ENCODE assay signal across 9 mouse cellular contexts in the genomic region with DNA sequence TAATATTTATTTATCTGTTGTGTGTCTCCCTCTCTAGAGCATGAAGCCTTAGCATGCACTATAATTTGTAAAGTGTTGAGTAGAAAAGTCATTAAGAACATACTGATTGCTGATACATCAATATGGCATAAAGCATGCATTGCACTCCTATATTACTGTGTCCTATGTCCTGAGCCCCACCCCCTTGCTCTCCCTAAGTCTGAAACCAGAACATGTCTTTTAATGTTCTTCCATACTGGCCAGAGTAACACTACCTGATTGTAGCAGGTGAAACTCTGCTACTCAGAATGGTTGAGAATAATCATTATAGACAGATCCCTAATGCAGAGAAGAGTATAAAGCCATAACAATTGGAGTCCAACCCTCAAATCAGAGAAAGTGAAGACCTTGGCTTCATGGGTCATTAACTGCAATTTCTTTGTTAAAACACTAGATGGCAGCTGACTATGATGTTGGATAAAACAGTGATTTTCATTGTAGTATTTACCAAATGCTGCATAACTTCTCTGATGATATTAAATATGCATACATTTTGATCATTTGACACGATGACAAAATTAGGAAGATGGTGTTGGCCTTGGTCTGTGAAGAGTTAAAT. TPM values are rescaled to one million over a fixed set of nuclear protein-coding genes. Genes with fewer than 3 reads are reported as not detected.
DNase-seq lines count a peak whose midpoint lies in the region; TF ChIP-seq lines count a peak whose summit lies in the region.
"Had no signal": no experiment of that assay in that cellular context is flagged by ENCODE, and none has a peak within 500 bp of the region (broad histone marks: within the 10 kb centered on the region; RNA-seq: fewer than 3 reads in every experiment).

No protein-coding gene starts in this region.

- intact Hi-C loops in left cerebral cortex, postnatal 4 days (cut with DNase I) = loop anchor here (5.0 to 10.0 kb wide), 2 partner anchors 341 to 933 kb away; no protein-coding TSS in a partner anchor

- WGBS in kidney, adult 2 months = 4% methylated on average over 1 of the region's 1 CpGs

- no peak overlapping the region for H3K4me3 ChIP-seq in kidney, adult 2 months (ENCODE audit: insufficient read depth, low read depth, low read length)

- TF ChIP-seq POLR2A in kidney, adult 2 months (IDR thresholded peaks at IDR 0.05; ENCODE audit: low read depth, low read length) = no peak

- peak; percentile 6 for DNase-seq in kidney, adult 2 months
- no peak for DNase-seq in kidney, postnatal 4 days
- DNase-seq in CD4-positive, CD25-positive, alpha-beta regulatory T cell, adult 2 months (ENCODE audit: low read depth, low spot score) = peak; percentile 41
- DNase-seq in T-cell, adult 2 months (ENCODE audit: low spot score) = peak; percentile 3
- DNase-seq in mesoderm, embryonic 11.5 days (ENCODE audit: low read depth, low spot score) = peak; percentile 1
- no peak for DNase-seq in ovary, postnatal 10 days (ENCODE audit: low spot score)
- DNase-seq in left cerebral cortex, postnatal 4 days = no peak
- no peak for DNase-seq in lung, adult 18-20 months
- DNase-seq: thymus, postnatal 14 days had no signal

- H3K27ac ChIP-seq in kidney, adult 2 months (ENCODE audit: insufficient read depth, low read depth, low read length) = no peak overlapping the region

- no peaks in the 10 kb centered on the region for H3K4me1 ChIP-seq in kidney, adult 2 months (ENCODE audit: control insufficient read depth, insufficient read depth, low read length)

- no peaks in the 10 kb centered on the region for H3K27me3 ChIP-seq in kidney, adult 2 months (replicated peaks; ENCODE audit: control insufficient read depth, insufficient read depth, low read length)

- TF ChIP-seq CTCF in kidney, adult 2 months (conservative IDR thresholded peaks at IDR 0.05; ENCODE audit: insufficient read depth, insufficient read length, low read depth, low read length) = peak; percentile 25

- no peaks in the 10 kb centered on the region for H3K36me3 ChIP-seq in kidney, adult 2 months (ENCODE audit: control insufficient read depth, insufficient read depth, low read length)

RNA-seq across cellular contexts. Expression of a gene that starts 52.9 kb away (rescaled TPM):
- 7.2 and 8.4 TPM in 2 replicates for polyA plus RNA-seq in kidney, adult 2 months (2012; rRNA removed)
- 10 to 100 TPM in 1 of 2 experiments, 1 to 10 TPM in 1; 9.9 to 12.2 TPM for total RNA-seq in left cerebral cortex, postnatal 4 days (2021)

Comparison
In these comparisons a context has a peak if more than half of its experiments do, and no peak if none do; other contexts are left out.
1. DNase-seq: peak in kidney, adult 2 months (single experiment), CD4-positive, CD25-positive, alpha-beta regulatory T cell, adult 2 months (single experiment), T-cell, adult 2 months (single experiment) and mesoderm, embryonic 11.5 days (single experiment); none in kidney, postnatal 4 days (0 of 2), ovary, postnatal 10 days (single experiment), left cerebral cortex, postnatal 4 days (single experiment) and lung, adult 18-20 months (0 of 2).